Mouse (Mus musculus): Measurements from ENCODE around the gene Chrna5.

GRCm38 (mm10) chr9:54980674-54981073, at the start of gene Chrna5:
- no peak for TF ChIP-seq CTCF (IDR thresholded peaks at IDR 0.05; ENCODE audit: low read depth, low read length)
- no peak for TF ChIP-seq GATA2 (IDR thresholded peaks at IDR 0.05; ENCODE audit: borderline replicate concordance, low read depth, low read length)

Measured in G1E (cell line).